Mouse (Mus musculus) fat pad, adult 2 months (tissue): ENCODE data around the gene Ppp2r2d.
A peak's percentile ranks its signal among the peaks of the same experiment; 100 is the strongest.

Source experiments
- DNase-seq: peaks from one replicate; pipeline ENCODE4 v3.0.0-alpha.2; 2011; ENCODE audit warnings: low read depth, low spot score; ENCODE audit errors: extremely low read depth

The Ppp2r2d gene

DNA sequence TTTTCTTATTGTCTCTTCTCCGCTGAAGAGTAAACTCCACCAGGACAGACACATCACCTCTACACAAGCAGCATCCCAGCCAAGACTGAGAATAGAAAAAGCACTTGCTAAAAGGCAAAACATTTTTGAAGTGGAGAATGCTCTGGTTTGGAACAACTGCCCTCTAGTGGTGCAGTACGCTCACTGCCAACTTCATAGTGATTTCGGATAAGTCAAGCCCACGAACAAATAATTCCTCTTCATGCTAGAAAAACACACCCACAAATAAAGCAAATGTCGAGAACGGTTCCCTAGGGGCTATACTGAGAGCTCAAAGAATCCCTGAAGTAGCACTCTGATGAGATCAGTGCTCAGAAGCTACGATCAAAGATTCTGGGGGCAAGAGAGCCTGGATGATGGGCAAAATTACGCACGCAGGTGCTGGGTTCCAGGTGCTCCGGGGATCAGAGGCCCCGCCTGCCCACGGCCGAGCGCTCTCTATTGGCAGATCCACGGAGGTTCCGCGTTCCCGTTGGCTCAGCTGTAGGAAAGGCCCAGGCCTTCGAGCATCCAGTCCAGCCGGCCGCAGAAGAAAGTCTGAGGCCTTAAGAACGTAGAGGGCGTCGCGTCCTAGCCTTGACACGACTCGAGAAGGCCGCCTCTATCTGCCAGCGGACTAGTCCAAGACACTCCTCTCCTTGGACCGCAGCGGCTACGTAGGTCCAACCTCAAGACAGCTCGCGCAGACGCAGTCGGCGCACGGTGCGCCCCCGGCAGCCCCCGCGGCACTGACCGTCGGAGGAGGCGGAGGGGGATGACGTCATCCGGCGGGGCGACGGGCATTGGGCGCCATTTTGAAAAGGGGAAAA lies at the start of gene Ppp2r2d, which contains the start of gene Mapk1ip1:
Gene Ppp2r2d, plus strand, starts transcription at position 536 of the 848 bp plus-strand sequence.
Gene Mapk1ip1, minus strand, starts transcription at position 730 of the 848 bp plus-strand sequence.
- DNase-seq = peak; percentile 63

DNA sequence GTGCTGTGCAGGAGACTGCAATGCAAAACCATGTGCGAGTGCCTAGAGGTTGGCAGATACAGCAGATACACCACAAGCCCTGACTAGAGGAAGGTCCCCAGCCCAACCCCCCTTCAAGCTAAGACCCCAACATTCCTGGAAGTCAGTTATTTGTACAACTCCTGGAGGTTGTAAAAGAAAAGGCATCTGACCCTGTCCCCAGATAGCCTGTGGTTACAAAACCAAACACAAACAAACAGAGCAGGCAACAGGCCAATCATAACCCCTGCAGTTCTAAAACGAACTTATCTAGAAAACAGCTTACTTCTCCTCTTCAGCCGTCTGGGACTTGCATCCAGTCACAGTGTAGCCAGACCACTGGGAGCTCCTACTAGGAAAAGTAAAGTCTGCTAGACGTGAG lies 42.5 kb upstream of the Ppp2r2d start:
- DNase-seq = no peak

GRCm38 (mm10) chr7:138807146-138807545 lies 38.7 kb upstream of the Ppp2r2d start:
- no peak for DNase-seq

DNA sequence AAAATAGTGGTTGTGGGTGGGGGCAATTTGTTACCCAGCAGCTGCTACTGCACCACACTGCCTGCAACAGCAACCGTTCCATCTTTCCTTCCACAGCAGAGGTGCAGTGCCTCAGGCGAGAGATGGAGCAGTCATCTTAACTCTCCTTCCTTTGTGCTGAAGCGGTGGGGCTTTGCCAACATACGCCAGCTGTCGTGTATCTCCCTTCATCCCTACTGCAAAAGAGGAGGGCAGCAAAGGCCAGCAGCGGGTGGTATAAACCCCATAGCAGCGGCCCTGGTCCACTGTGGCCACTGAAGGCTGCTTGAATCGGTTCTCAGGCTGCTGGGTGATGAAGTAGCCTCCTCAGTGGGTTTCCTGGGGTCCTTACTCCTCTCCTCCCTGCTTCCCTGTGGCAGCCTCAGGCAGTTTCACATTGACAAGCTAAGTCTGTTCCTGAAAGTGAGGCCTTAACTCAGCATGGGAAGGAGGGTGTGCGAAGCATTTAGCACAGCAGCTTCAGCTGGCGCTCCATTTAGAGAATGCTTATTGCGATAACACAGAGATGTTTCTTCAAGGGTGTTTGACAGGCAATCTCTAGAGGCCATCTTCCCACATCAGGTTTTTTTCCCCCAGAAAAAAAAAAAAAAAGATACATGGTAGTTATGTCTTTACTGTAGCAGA lies 32.5 kb upstream of the Ppp2r2d start:
- no peak for DNase-seq

- DNase-seq = no peak
These were observed 27.6 kb upstream of the Ppp2r2d start for GRCm38 (mm10) chr7:138818314-138818713.

DNA sequence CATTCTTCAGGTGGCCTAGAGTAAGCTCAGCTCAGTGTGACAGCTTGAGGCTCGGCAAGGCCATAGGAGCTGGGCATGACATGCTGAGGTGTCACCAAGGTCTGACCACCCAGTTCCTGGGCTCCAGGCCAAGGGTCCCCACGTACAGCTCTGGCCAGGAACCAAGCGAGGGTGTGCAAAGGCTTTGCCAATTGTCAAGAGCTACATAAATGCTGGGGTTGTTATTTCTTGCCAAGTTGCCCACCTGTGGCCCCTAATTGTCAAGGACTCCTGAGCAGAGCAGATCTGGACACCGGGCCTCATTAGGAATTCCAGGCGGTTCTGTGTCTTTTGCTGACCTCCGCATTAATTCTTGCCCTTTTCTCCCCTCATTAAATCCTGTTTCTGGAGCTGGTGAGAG lies 21.5 kb upstream of the Ppp2r2d start:
- no peak for DNase-seq

GRCm38 (mm10) chr7:138824995-138825756 lies 20.7 kb upstream of the Ppp2r2d start:
- DNase-seq = no peak

DNA sequence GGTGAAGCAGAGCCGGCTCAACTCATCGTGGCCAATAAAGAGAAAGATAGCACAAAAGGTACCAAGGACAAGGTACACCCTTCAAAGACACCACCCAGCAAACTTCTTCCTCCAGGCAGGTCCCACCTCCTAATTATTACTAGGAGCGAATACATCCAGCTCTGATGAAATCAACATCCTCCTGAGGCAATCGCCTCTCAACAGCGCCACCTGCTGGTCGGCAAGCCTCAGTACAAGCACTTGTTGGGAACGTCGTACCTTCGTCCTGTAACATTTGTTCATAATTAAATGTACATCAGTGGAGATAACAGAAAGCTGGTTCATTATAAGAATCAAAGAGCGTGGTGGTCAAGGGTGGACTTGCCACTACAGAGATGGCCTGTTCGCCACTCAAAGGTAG lies 18.1 kb upstream of the Ppp2r2d start:
- DNase-seq = no peak

GRCm38 (mm10) chr7:138835028-138835427 lies 10.9 kb upstream of the Ppp2r2d start:
- no peak for DNase-seq

DNA sequence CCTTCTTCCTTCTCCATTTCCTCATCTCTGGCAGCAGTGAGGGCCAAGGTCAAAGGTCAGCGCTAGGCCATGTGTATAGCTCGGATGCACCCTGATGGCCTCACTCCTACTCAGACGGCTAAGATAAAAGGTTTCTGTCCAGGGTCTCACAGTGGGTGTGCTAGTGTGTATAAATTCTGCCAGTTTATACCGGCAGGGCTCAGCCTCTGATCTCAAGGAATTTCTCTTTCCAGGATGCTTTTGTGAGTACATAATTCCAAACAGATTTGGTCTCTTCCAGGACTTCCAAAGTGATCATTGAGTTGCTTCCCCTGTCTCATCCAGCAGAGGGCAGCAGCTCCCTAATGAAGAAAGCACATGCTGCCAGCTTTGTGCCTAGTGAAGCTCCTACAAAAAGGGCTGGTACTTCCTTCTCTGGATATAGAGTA lies 5.3 kb upstream of the Ppp2r2d start:
- DNase-seq = no peak

DNA sequence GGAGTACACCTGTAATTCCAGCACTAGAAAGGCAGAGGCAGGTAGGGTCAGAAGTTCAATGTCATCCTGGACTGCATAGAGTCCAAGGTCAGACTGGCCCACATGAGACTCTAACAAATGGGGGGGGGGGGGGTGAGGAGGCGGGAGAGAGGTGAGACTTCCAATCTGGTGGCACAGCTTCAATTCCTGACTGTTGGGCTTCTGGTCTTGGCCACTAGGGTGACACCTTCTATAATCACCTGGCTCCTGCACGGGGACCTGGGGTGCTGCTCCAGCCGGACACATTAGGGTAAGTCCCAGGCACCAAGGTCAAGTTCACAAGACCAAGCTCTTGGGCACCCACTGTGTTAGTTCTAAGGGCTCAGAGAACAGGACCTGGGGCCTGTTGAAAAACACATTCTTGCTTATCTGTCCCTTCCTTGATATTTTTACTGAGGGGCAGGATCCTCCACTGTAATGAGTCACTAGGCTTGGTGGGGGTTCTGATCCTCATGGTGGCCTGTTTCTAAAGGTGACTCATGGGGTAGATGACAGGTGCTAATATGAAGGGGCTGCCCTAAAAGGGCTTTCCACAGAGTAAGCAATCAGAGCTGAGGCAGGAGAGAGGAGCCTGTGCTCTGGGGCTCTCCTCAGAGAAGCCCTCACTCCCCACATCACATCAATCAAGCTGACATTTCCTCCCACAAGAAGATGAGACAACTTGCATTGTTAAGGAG lies 4.3 kb upstream of the Ppp2r2d start:
- no peak for DNase-seq

DNA sequence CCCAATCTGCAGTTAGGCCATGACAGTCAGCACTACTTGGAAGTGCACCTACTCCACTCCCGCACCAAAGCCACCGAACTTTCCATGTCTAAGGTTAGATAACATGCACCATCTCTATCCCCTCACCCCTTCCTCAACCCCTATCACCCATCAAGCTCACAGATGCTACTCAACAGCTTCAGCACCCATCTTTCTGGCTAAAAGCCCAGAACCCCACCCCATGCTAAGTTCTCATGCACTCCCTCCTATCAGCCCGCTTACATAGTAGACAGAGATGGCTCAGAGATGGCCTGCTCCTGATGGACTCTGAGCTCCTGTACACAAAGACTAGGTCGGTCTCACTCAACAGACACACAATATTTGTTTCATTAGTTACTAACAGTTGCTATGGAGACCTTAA lies 2.5 kb upstream of the Ppp2r2d start:
- DNase-seq = no peak

- no peak for DNase-seq
These were observed 768 bp upstream of the Ppp2r2d start for GRCm38 (mm10) chr7:138845111-138845510.

DNA sequence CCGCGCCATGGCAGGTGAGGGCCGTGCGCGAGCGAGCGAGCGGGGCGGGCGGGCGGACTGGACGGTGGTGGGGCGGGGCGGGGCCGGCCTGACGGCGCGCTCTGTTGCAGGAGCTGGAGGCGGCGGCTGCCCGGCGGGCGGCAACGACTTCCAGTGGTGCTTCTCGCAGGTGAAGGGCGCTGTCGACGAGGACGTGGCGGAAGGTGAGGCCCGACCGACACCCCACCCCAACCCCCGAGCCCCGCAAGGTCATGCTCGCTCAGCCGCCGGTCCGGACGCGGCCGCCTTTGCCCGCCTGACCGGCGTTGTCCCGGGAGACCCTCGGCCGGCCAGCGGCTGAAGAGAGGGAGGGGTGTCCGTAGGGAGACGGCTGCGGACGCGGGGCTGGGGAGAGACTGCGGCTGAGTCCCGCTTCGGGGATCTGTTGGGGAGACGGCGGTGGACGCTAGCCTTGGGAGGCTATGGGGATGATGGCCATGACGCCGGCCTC lies 668 bp downstream of the Ppp2r2d start:
- no peak for DNase-seq

DNA sequence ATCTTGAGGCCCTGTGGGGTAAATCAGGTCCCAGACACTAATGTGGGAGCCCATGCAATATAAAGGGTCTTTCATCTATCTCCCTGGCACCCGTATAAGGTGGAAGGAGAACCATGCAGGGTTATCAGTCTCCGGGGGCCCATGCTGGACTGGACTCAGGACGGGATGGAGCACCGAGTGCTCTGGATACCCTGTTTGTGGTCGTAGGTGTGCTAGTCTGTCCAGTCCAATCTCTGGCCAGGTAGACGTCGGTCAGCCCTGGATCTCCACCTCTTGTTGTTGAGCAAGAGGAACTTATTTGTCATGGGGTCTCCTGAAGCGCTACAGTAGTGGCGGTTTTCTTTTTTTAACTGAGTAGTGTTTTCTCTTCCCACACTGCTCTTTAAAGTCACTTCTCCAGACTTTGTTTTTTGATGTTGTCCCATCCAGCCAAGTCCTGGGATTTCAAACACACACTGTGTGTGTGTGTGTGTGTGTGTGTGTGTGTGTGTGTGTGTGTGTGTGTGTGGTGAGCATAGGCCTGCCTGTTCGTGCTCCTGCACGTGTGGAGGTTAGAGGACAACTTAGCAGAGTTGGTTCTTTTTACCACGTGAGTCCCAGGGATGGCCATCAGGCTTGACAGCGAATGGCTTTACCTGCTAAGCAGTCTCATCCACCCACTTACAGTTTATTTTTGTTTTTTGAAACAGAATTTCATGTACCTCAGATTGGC lies 1.6 kb downstream of the Ppp2r2d start:
- no peak for DNase-seq

- no peak for DNase-seq
These were observed 2.4 kb downstream of the Ppp2r2d start for GRCm38 (mm10) chr7:138848028-138848920.

- no peak for DNase-seq
These were observed 4.2 kb downstream of the Ppp2r2d start for GRCm38 (mm10) chr7:138850083-138850482.

DNA sequence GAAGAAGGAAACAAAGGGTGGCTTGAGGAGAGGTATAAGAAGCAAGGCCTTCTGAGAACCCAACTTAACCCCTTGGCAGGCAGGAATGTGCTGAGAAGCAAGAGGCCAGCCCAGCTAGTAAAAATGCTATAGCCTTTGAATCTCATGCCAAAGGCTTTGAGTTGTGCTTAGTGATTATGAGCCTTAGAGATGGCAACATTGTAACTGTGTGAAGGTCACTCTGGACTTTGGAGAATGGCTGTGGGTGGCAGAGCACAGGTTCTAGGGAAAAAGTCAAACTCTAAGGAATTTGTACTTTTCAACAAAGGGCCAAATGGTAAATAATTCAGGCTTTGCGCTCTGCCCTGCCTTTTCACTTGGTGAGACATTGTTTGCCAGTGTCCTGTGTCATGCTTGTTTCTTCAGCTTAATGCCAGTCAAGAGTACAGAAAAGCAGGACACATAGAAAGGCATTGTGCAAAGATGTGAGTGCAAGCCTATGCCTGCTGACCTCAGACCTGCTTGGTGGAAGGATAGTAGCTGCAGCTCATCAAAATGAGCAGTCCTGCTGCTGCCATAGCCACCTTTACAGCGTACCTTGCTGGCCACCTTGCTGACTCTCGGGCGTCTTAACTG lies 7.6 kb downstream of the Ppp2r2d start:
- no peak for DNase-seq

DNA sequence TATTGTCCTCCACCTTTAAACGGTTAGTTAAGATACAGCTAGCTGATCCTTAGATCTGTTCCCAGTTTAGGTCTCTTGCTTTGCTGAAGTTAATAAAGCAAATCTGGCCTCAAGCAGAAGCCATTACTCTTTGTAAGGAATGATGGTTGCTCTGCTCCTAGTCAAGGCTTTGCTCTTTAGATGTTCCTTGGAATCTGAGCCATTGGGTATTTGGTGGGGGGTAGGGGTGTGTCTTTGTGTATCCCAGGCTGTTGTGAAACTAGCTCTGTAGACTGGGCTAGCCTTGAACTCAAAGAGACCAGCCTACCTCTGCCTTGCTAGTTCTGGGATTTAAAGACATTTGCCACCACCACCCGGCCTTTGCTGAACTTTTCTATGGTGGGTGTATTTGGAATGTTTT lies 8.3 kb downstream of the Ppp2r2d start:
- no peak for DNase-seq
